Mouse (Mus musculus) stomach, postnatal 0 days (tissue): ENCODE data around the gene Cyth3.

Experiments used
- CTCF ChIP-seq: IDR thresholded peaks from 2 replicates; pipeline ENCODE4 v1.5.1; 2016; ENCODE audit warnings: antibody characterized with exemption, low read depth, mild to moderate bottlenecking, moderate library complexity
- EP300 ChIP-seq: optimal IDR thresholded peaks from 2 replicates; pipeline ENCODE3; 2016; ENCODE audit warnings: antibody characterized with exemption

GRCm38 (mm10) chr5:143670740-143671415 lies 48.6 kb downstream of the Cyth3 start:
- TF ChIP-seq CTCF: no peak
- TF ChIP-seq EP300: no peak
